Mouse (Mus musculus): ENCODE measurements around the gene Hoxa2. TPM values are rescaled to one million over a fixed set of nuclear protein-coding genes. Genes with fewer than 3 reads are reported as not detected.
A peak's percentile ranks its signal among the peaks of the same experiment; 100 is the strongest.

Hoxa2 gene
- total and polyA plus RNA-seq, 2 experiments from 2014 or later = 3.0 TPM; not detected in 1

GRCm38 (mm10) chr6:52118903-52119635 lies 45.6 kb downstream of the Hoxa2 start:
- WGBS = 16% methylated on average over 6 of the region's 6 CpGs
- TF ChIP-seq CTCF (IDR thresholded peaks at IDR 0.05) = no peak
- DNase-seq (ENCODE audit: low spot score) (peak; percentile 78), ATAC-seq (ENCODE audit: low FRiP score) (peak; percentile 62; the same call in 1 of the 2 replicates)
- no peaks in the 10 kb centered on the region for H3K9me3 ChIP-seq (ENCODE audit: low read length)
- H3K4me1 ChIP-seq (ENCODE audit: insufficient read depth, low read length) = 0 out of 2 replicates have a peak, but pooled peaks cover 2% of the 10 kb centered on the region
- no peaks in the 10 kb centered on the region for H3K36me3 ChIP-seq (ENCODE audit: insufficient read depth, low read length)
- no peak overlapping the region for H3K4me2 ChIP-seq (ENCODE audit: low read depth, low read length, poor library complexity, severe bottlenecking)
- H3K27ac ChIP-seq (ENCODE audit: low read depth, low read length) = 0 out of 2 replicates have a peak overlapping the region, but pooled peaks have one; percentile 26
- H3K27me3 ChIP-seq (ENCODE audit: insufficient read depth, low read length) = no peaks in the 10 kb centered on the region
- no peak overlapping the region for H3K9ac ChIP-seq (replicated peaks; ENCODE audit: low read length, poor library complexity, severe bottlenecking)
- H3K4me3 ChIP-seq (ENCODE audit: low read depth, low read length) = no peak overlapping the region

GRCm38 (mm10) chr6:52115899-52116298 lies 48.7 kb downstream of the Hoxa2 start:
- DNase-seq (ENCODE audit: low spot score) = no peak
- Histone ChIP-seq H3K27ac (ENCODE audit: low read depth, low read length) (no peak overlapping the region), H3K4me3 (ENCODE audit: low read depth, low read length) (no peak overlapping the region), H3K4me2 (ENCODE audit: low read depth, low read length, poor library complexity, severe bottlenecking) (no peak overlapping the region), H3K27me3 (ENCODE audit: insufficient read depth, low read length) (no peaks in the 10 kb centered on the region), H3K36me3 (ENCODE audit: insufficient read depth, low read length) (no peaks in the 10 kb centered on the region), H3K9me3 (ENCODE audit: low read length) (no peaks in the 10 kb centered on the region), H3K9ac (replicated peaks; ENCODE audit: low read length, poor library complexity, severe bottlenecking) (no peak overlapping the region), H3K4me1 (ENCODE audit: insufficient read depth, low read length) (0 out of 2 replicates have a peak, but pooled peaks cover 2% of the 10 kb centered on the region)
- no peak for ATAC-seq (ENCODE audit: low FRiP score)
- WGBS = 33% methylated on average over 5 of the region's 5 CpGs
- TF ChIP-seq CTCF (IDR thresholded peaks at IDR 0.05) = no peak

Other genes with a start within 250 kb of the Hoxa2 start
- gene Skap2, start 152.3 kb downstream of the Hoxa2 start, total RNA-seq (2014; rRNA removed) = 11.5 TPM in 2 replicates
- 9.3 and 12.5 TPM in 2 replicates for gene Skap2, start 152.3 kb downstream of the Hoxa2 start, polyA plus RNA-seq (2015; fragmentation: Nextera tagmentation; extraction: Ambion mirVana)
- 0.27 TPM in 1 of 2 replicates, not detected in the other for gene Hoxa1, start 6.5 kb downstream of the Hoxa2 start, total RNA-seq (2014; rRNA removed)
- 0.16 TPM in 1 of 2 replicates, not detected in the other for gene Hoxa1, start 6.5 kb downstream of the Hoxa2 start, polyA plus RNA-seq (2015; fragmentation: Nextera tagmentation; extraction: Ambion mirVana)
- gene 5730596B20Rik, start 12.7 kb upstream of the Hoxa2 start, total RNA-seq (2014; rRNA removed) = not detected in 2 replicates
- gene 5730596B20Rik, start 12.7 kb upstream of the Hoxa2 start, polyA plus RNA-seq (2015; fragmentation: Nextera tagmentation; extraction: Ambion mirVana) = not detected in 2 replicates
- gene Hoxa4, start 26.9 kb upstream of the Hoxa2 start, total RNA-seq (2014; rRNA removed) = 0.22 TPM in 1 of 2 replicates, not detected in the other
- gene Hoxa4, start 26.9 kb upstream of the Hoxa2 start, polyA plus RNA-seq (2015; fragmentation: Nextera tagmentation; extraction: Ambion mirVana) = not detected in 2 replicates
- 10.4 TPM in 1 of 2 replicates, not detected in the other for gene Hoxa5, start 39.8 kb upstream of the Hoxa2 start, total RNA-seq (2014; rRNA removed)
- gene Hoxa5, start 39.8 kb upstream of the Hoxa2 start, polyA plus RNA-seq (2015; fragmentation: Nextera tagmentation; extraction: Ambion mirVana) = not detected in 2 replicates
- not detected in 2 replicates for gene Hoxa6, start 43.9 kb upstream of the Hoxa2 start, total RNA-seq (2014; rRNA removed)
- not detected in 2 replicates for gene Hoxa6, start 43.9 kb upstream of the Hoxa2 start, polyA plus RNA-seq (2015; fragmentation: Nextera tagmentation; extraction: Ambion mirVana)
- 1.6 TPM in 1 of 2 replicates, not detected in the other for gene Hoxa3, start 48.5 kb upstream of the Hoxa2 start, total RNA-seq (2014; rRNA removed)
- not detected in 2 replicates for gene Hoxa3, start 48.5 kb upstream of the Hoxa2 start, polyA plus RNA-seq (2015; fragmentation: Nextera tagmentation; extraction: Ambion mirVana)
- gene Gm28308, start 48.5 kb upstream of the Hoxa2 start, total RNA-seq (2014; rRNA removed) = not detected in 2 replicates
- gene Gm28308, start 48.5 kb upstream of the Hoxa2 start, polyA plus RNA-seq (2015; fragmentation: Nextera tagmentation; extraction: Ambion mirVana) = not detected in 2 replicates
- not detected in 2 replicates for gene Hoxa7, start 57.0 kb upstream of the Hoxa2 start, total RNA-seq (2014; rRNA removed)
- gene Hoxa7, start 57.0 kb upstream of the Hoxa2 start, polyA plus RNA-seq (2015; fragmentation: Nextera tagmentation; extraction: Ambion mirVana) = not detected in 2 replicates
- gene Hoxa9, start 66.3 kb upstream of the Hoxa2 start, total RNA-seq (2014; rRNA removed) = not detected in 2 replicates
- gene Hoxa9, start 66.3 kb upstream of the Hoxa2 start, polyA plus RNA-seq (2015; fragmentation: Nextera tagmentation; extraction: Ambion mirVana) = not detected in 2 replicates
- not detected in 2 replicates for gene Hoxa10, start 76.0 kb upstream of the Hoxa2 start, total RNA-seq (2014; rRNA removed)
- gene Hoxa10, start 76.0 kb upstream of the Hoxa2 start, polyA plus RNA-seq (2015; fragmentation: Nextera tagmentation; extraction: Ambion mirVana) = not detected in 2 replicates
- not detected in 2 replicates for gene Hoxa11, start 81.0 kb upstream of the Hoxa2 start, total RNA-seq (2014; rRNA removed)
- not detected in 2 replicates for gene Hoxa11, start 81.0 kb upstream of the Hoxa2 start, polyA plus RNA-seq (2015; fragmentation: Nextera tagmentation; extraction: Ambion mirVana)
- gene Hoxa13, start 96.0 kb upstream of the Hoxa2 start, total RNA-seq (2014; rRNA removed) = not detected in 2 replicates
- gene Hoxa13, start 96.0 kb upstream of the Hoxa2 start, polyA plus RNA-seq (2015; fragmentation: Nextera tagmentation; extraction: Ambion mirVana) = not detected in 2 replicates
- gene Evx1, start 148.7 kb upstream of the Hoxa2 start, total RNA-seq (2014; rRNA removed) = 1.0 and 2.2 TPM in 2 replicates
- 0.85 and 1.0 TPM in 2 replicates for gene Evx1, start 148.7 kb upstream of the Hoxa2 start, polyA plus RNA-seq (2015; fragmentation: Nextera tagmentation; extraction: Ambion mirVana)

All from midbrain, postnatal 0 days (tissue).